ENCODE assay signal across 8 mouse cellular contexts in the genomic region with DNA sequence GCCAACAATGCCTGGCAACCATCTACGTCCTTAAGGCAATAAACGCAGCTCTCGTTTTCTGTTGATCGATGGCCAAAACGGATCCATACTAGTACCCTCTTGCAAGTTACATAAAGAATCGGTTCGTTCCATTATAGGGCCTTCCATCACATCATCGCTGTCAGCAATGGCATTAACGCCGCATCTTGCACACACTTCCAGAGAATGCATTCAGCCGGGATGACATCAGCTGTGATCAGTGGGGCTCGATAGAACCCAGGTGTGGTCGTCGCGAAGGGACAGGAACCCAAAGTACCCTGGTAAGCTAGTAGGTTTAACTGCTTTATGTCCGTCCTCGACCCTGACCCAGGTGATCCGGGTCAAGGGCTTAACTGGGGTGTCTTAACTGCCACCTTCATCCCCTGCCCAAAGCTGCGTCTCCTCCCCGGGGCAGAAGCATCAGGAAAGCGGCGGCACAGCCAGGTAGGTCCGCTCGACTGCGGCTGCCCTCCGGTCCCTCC. TPM values are rescaled to one million over a fixed set of nuclear protein-coding genes. Genes with fewer than 3 reads are reported as not detected.
DNase-seq lines count a peak whose midpoint lies in the region; ATAC-seq and TF ChIP-seq lines count a peak whose summit lies in the region.

No protein-coding gene starts in this region.

- H3K4me2 ChIP-seq in kidney, embryonic 14.5 days (replicated peaks; ENCODE audit: low read depth, low read length), result peak overlapping the region; percentile 47
- H3K4me2 ChIP-seq in heart, embryonic 15.5 days, result peak overlapping the region; percentile 72

- peak overlapping the region; percentile 91 for H3K4me3 ChIP-seq in kidney, embryonic 14.5 days (ENCODE audit: low read length)
- H3K4me3 ChIP-seq in E14TG2a.4 (replicated peaks; ENCODE audit: low read length), result peak overlapping the region; percentile 99
- peak overlapping the region; percentile 82 for H3K4me3 ChIP-seq in heart, embryonic 15.5 days
- H3K4me3 ChIP-seq in liver, adult 2 months (ENCODE audit: insufficient read depth, low read depth, low read length), result peak overlapping the region; percentile 78

- under 1% methylated on average over 26 of the region's 26 CpGs for WGBS in kidney, embryonic 14.5 days
- under 1% methylated on average over 26 of the region's 26 CpGs for WGBS in heart, embryonic 15.5 days
- under 1% methylated on average over 26 of the region's 26 CpGs for WGBS in liver, adult 2 months

- H3K36me3 ChIP-seq in kidney, embryonic 14.5 days (ENCODE audit: control insufficient read depth, insufficient read depth, low read length), result peaks cover 36% of the 10 kb centered on the region
- H3K36me3 ChIP-seq in E14TG2a.4 (ENCODE audit: insufficient read depth, low read length), result peaks cover 50% of the 10 kb centered on the region
- H3K36me3 ChIP-seq in heart, embryonic 15.5 days, result peaks cover 35% of the 10 kb centered on the region
- H3K36me3 ChIP-seq in liver, adult 2 months (ENCODE audit: control insufficient read depth, insufficient read depth, low read length), result peaks cover 32% of the 10 kb centered on the region

- H3K9me3 ChIP-seq in kidney, embryonic 14.5 days (ENCODE audit: control insufficient read depth, low read length), result no peaks in the 10 kb centered on the region
- H3K9me3 ChIP-seq in E14TG2a.4 (ENCODE audit: low read length), result no peaks in the 10 kb centered on the region
- no peaks in the 10 kb centered on the region for H3K9me3 ChIP-seq in heart, embryonic 15.5 days (replicated peaks)

- peaks cover 2% of the 10 kb centered on the region; the same call in 1 of the 2 replicates for H3K79me2 ChIP-seq in liver, adult 2 months (ENCODE audit: control insufficient read depth, insufficient read depth, low read length)

- H3K4me1 ChIP-seq in kidney, embryonic 14.5 days (ENCODE audit: control insufficient read depth, insufficient read depth, low read length), result peaks cover 4% of the 10 kb centered on the region; the same call in 1 of the 2 replicates
- H3K4me1 ChIP-seq in E14TG2a.4 (replicated peaks; ENCODE audit: low read depth, low read length), result peaks cover 53% of the 10 kb centered on the region
- peaks cover 24% of the 10 kb centered on the region for H3K4me1 ChIP-seq in heart, embryonic 15.5 days (replicated peaks)
- H3K4me1 ChIP-seq in liver, adult 2 months (ENCODE audit: control insufficient read depth, insufficient read depth, low read length), result peaks cover 13% of the 10 kb centered on the region

- peak; percentile 24; the same call in 1 of the 2 replicates for ATAC-seq in kidney, embryonic 14.5 days (ENCODE audit: low FRiP score, low TSS enrichment)
- no peak for ATAC-seq in heart, embryonic 15.5 days (replicated peaks; ENCODE audit: insufficient number of reproducible peaks, insufficient read depth, low FRiP score, low read depth)

- TF ChIP-seq CTCF in E14TG2a.4 (conservative IDR thresholded peaks at IDR 0.05; ENCODE audit: low read length), result no peak
- no peak for TF ChIP-seq CTCF in liver, adult 2 months (IDR thresholded peaks at IDR 0.05; ENCODE audit: low read depth, low read length)

- peak overlapping the region; percentile 96 for H3K9ac ChIP-seq in kidney, embryonic 14.5 days (ENCODE audit: low read depth, low read length)
- H3K9ac ChIP-seq in heart, embryonic 15.5 days, result peak overlapping the region; percentile 82
- peak overlapping the region; percentile 79 for H3K9ac ChIP-seq in liver, adult 2 months (ENCODE audit: low read depth, low read length)

- H3K27me3 ChIP-seq in kidney, embryonic 14.5 days (ENCODE audit: control insufficient read depth, insufficient read depth, low read length), result no peaks in the 10 kb centered on the region
- H3K27me3 ChIP-seq in E14TG2a.4 (ENCODE audit: insufficient read depth, low read length), result no peaks in the 10 kb centered on the region
- no peaks in the 10 kb centered on the region for H3K27me3 ChIP-seq in heart, embryonic 15.5 days
- H3K27me3 ChIP-seq in liver, adult 2 months (ENCODE audit: control insufficient read depth, insufficient read depth, low read length), result no peaks in the 10 kb centered on the region

- DNase-seq in kidney, adult 18-20 months, result no peak
- DNase-seq in cerebellum, adult 9-11 months, result peak; percentile 49
- peak; percentile 55 for DNase-seq in liver, adult 2 months (ENCODE audit: extremely low read depth, low read depth, low spot score)
- peak; percentile 32 for DNase-seq in right cerebral cortex, postnatal 14 days
- DNase-seq in adrenal gland, adult 2 months, result no peak

- peak overlapping the region; percentile 79 for H3K27ac ChIP-seq in kidney, embryonic 14.5 days (ENCODE audit: low read depth, low read length)
- H3K27ac ChIP-seq in heart, embryonic 15.5 days, result peak overlapping the region; percentile 90
- H3K27ac ChIP-seq in liver, adult 2 months (replicated peaks; ENCODE audit: insufficient read depth, low read depth, low read length), result peak overlapping the region; percentile 58

- no peak for TF ChIP-seq POLR2A in liver, adult 2 months (IDR thresholded peaks at IDR 0.05; ENCODE audit: extremely low read depth, insufficient read depth, low read length)

RNA-seq across cellular contexts. Expression of gene Kpna2, which starts 0.6 kb away (rescaled TPM):
- 403 and 460 TPM in 2 replicates for polyA plus RNA-seq in kidney, embryonic 14.5 days (2014; fragmentation: Nextera tagmentation; extraction: Ambion mirVana)
- polyA plus RNA-seq in heart, embryonic 15.5 days (2015; fragmentation: Nextera tagmentation; extraction: Ambion mirVana), result 231 and 256 TPM in 2 replicates
- 28.0 and 32.2 TPM in 2 replicates for total RNA-seq in liver, adult 2 months (2014; rRNA removed)
- polyA plus RNA-seq in liver, adult 2 months (2012; rRNA removed), result 17.0 and 20.9 TPM in 2 replicates
- total RNA-seq in adrenal gland, adult 2 months (2021), result 10 to 100 TPM; 33.6 to 34.8 TPM
- 6.5 and 7.0 TPM in 2 replicates for polyA plus RNA-seq in adrenal gland, adult 2 months (2012; rRNA removed)

RNA-seq across cellular contexts. Expression of gene 1810010H24Rik, which starts 26.8 kb away (rescaled TPM):
- 3.1 and 3.4 TPM in 2 replicates for polyA plus RNA-seq in kidney, embryonic 14.5 days (2014; fragmentation: Nextera tagmentation; extraction: Ambion mirVana)
- polyA plus RNA-seq in heart, embryonic 15.5 days (2015; fragmentation: Nextera tagmentation; extraction: Ambion mirVana), result 3.1 and 3.2 TPM in 2 replicates
- 3.0 and 3.5 TPM in 2 replicates for total RNA-seq in liver, adult 2 months (2014; rRNA removed)
- 2.8 and 3.4 TPM in 2 replicates for polyA plus RNA-seq in liver, adult 2 months (2012; rRNA removed)
- total RNA-seq in adrenal gland, adult 2 months (2021), result 1 to 10 TPM; 2.7 to 3.1 TPM
- 2.0 and 4.8 TPM in 2 replicates for polyA plus RNA-seq in adrenal gland, adult 2 months (2012; rRNA removed)

Comparison
In these comparisons a context has a peak if more than half of its experiments do, and no peak if none do; other contexts are left out.
1. DNase-seq: peak in cerebellum, adult 9-11 months (single experiment), liver, adult 2 months (single experiment) and right cerebral cortex, postnatal 14 days (single experiment); none in kidney, adult 18-20 months (single experiment) and adrenal gland, adult 2 months (single experiment).
2. RNA of gene Kpna2, which starts 0.6 kb away (polyA plus RNA-seq): 403 to 460 TPM in kidney, embryonic 14.5 days and 231 to 256 TPM in heart, embryonic 15.5 days; 17.0 to 20.9 TPM in liver, adult 2 months and 6.5 to 7.0 TPM in adrenal gland, adult 2 months; every median in the first group is over 10 times any median in the second.
3. Peak in every context shown above with its lines, with median percentiles within 50 percentile points of each other: H3K27ac ChIP-seq, H3K4me3 ChIP-seq and H3K9ac ChIP-seq.